Mouse (Mus musculus) granulocyte monocyte progenitor cell, adult 5-6 weeks (primary cell): ENCODE results near the gene Mob3a. TPM values are rescaled to one million over a fixed set of nuclear protein-coding genes. Genes with fewer than 3 reads are reported as not detected.
"Not testable (repeated sequence)": the region's sequence is repeated elsewhere in the genome, so short reads cannot be mapped to it uniquely, and the experiment has no call there.

ENCODE experiments used
- ATAC-seq: replicated peaks from 2 replicates; pipeline ENCODE4 v1.8.0; 2016; ENCODE audit warnings: mild to moderate bottlenecking, moderate TSS enrichment, inconsistent platforms; ENCODE audit not compliant: poor library complexity, severe bottlenecking
- total RNA-seq, 2 experiments: library from RNA; stranded (forward) in 1 of 2; stranded (reverse) in 1 of 2; fragments of 200-712, 200-1000 nt in 1 of 2; fragments of >200 nt in 1 of 2; fragmentation: Nextera tagmentation in 1 of 2; gene quantifications; 2 replicates each; pipeline ENCODE4 v1.2.3; 2014 to 2017

The Mob3a gene
- total RNA-seq, 2 experiments from 2014 or later, result 37.2 to 59.8 TPM

- ATAC-seq, result no peak; the same call in 1 of the 2 replicates
These were observed 36.8 kb downstream of the Mob3a start for GRCm38 (mm10) chr10:80665016-80665380.

- peak; percentile 33 for ATAC-seq
These were observed 37.4 kb downstream of the Mob3a start for GRCm38 (mm10) chr10:80664197-80665015.

- peak; percentile 16 for ATAC-seq
These were observed 38.1 kb downstream of the Mob3a start for GRCm38 (mm10) chr10:80663485-80664196.

- no peak for ATAC-seq
These were observed 40.6 kb downstream of the Mob3a start for GRCm38 (mm10) chr10:80661149-80661548.

GRCm38 (mm10) chr10:80659213-80659612 is 42.6 kb downstream of the Mob3a start:
- ATAC-seq, result no peak

- ATAC-seq, result peak; percentile 53
These were observed 43.0 kb downstream of the Mob3a start for GRCm38 (mm10) chr10:80658841-80659202.

- ATAC-seq, result no peak
These were observed 43.5 kb downstream of the Mob3a start for GRCm38 (mm10) chr10:80658194-80658840.

GRCm38 (mm10) chr10:80656863-80657623 is 44.7 kb downstream of the Mob3a start, which contains the start of gene Btbd2:
Gene Btbd2 (minus strand): TSS chr10:80657071.
- ATAC-seq, result no peak

- peak; percentile 86 for ATAC-seq
These were observed 45.5 kb downstream of the Mob3a start for GRCm38 (mm10) chr10:80656130-80656862.

GRCm38 (mm10) chr10:80655406-80656129 is 46.2 kb downstream of the Mob3a start:
- no peak for ATAC-seq

GRCm38 (mm10) chr10:80654866-80655265 is 46.9 kb downstream of the Mob3a start:
- no peak for ATAC-seq

GRCm38 (mm10) chr10:80653156-80653720 is 48.5 kb downstream of the Mob3a start:
- no peak for ATAC-seq

- no peak for ATAC-seq
These were observed 51.4 kb downstream of the Mob3a start for GRCm38 (mm10) chr10:80650392-80650791.

- not testable (repeated sequence) for ATAC-seq
These were observed 51.9 kb downstream of the Mob3a start for GRCm38 (mm10) chr10:80649910-80650309.

- ATAC-seq, result no peak
These were observed 54.8 kb downstream of the Mob3a start for GRCm38 (mm10) chr10:80646936-80647335.

- ATAC-seq, result no peak
These were observed 66.4 kb downstream of the Mob3a start for GRCm38 (mm10) chr10:80635345-80635744.
